Mouse (Mus musculus) heart, postnatal 0 days (tissue): Measurements from ENCODE around the gene Rnf208. TPM values are rescaled to one million over a fixed set of nuclear protein-coding genes. Genes with fewer than 3 reads are reported as not detected.

Experiments
- ATAC-seq: fragments of 200-750 bp; cut with Nextera tagmentation; 2 replicates; pipeline ENCODE4 v1.8.0; 2017; ENCODE audit warnings: low read depth, moderate number of reproducible peaks, moderate library complexity; ENCODE audit not compliant: insufficient read depth
- DNase-seq: peaks from one replicate; pipeline ENCODE4 v3.0.0-alpha.2; 2016; ENCODE audit warnings: low spot score
- H3K27ac ChIP-seq: fragments of 300-500 bp; sonication (generic); 2 replicates; pipeline ENCODE4 v1.5.1; 2014; ENCODE audit warnings: low read depth, mild to moderate bottlenecking
- H3K27me3 ChIP-seq: fragments of 300-500 bp; sonication (generic); 2 replicates; pipeline ENCODE4 v1.6.1; 2014; ENCODE audit warnings: low read length, mixed read lengths; ENCODE audit not compliant: control insufficient read depth, insufficient read depth
- H3K36me3 ChIP-seq: fragments of 300-500 bp; sonication (generic); replicated peaks from 2 replicates; pipeline ENCODE4 v1.6.1; 2014; ENCODE audit warnings: low read length, mixed read lengths; ENCODE audit not compliant: control insufficient read depth, insufficient read depth
- H3K4me1 ChIP-seq: fragments of 300-500 bp; sonication (generic); 2 replicates; pipeline ENCODE4 v1.6.1; 2014; ENCODE audit warnings: antibody characterized with exemption; ENCODE audit not compliant: control insufficient read depth, insufficient read depth
- H3K4me2 ChIP-seq: fragments of 300-500 bp; sonication (generic); 2 replicates; pipeline ENCODE4 v1.6.1; 2014; ENCODE audit warnings: low read depth, mild to moderate bottlenecking, low read length, moderate library complexity
- H3K4me3 ChIP-seq: fragments of 300-500 bp; sonication (generic); 2 replicates; pipeline ENCODE4 v1.5.1; 2014; ENCODE audit warnings: low read depth, low read length
- H3K9ac ChIP-seq: fragments of 300-500 bp; sonication (generic); replicated peaks from 2 replicates; pipeline ENCODE4 v1.6.1; 2014; ENCODE audit warnings: low read depth, low read length, mixed read lengths
- H3K9me3 ChIP-seq: fragments of 300-500 bp; sonication (generic); replicated peaks from 2 replicates; pipeline ENCODE4 v1.6.1; 2016; ENCODE audit warnings: low read length; ENCODE audit not compliant: control insufficient read depth
- CTCF ChIP-seq: IDR thresholded peaks from 2 replicates; pipeline ENCODE4 v1.5.1; 2016; ENCODE audit warnings: antibody characterized with exemption, control low read depth, low read depth
- EP300 ChIP-seq: IDR thresholded peaks from 2 replicates; pipeline ENCODE4 v1.6.1; 2016; ENCODE audit warnings: antibody characterized with exemption, low read depth
- WGBS: fragments of 180-500 bp; shearing (Covaris S2); extraction: QIAGEN DNeasy Blood & Tissue Kit; methylation state at CpG from one replicate; pipeline ENCODE4 v1.1.7; 2014; 5-methylcytosine and 5-hydroxymethylcytosine counted together
- polyA plus RNA-seq: library from polyadenylated mRNA; unstranded; fragments of >200 nt; fragmentation: Nextera tagmentation; extraction: Ambion mirVana; gene quantifications from 2 replicates; pipeline ENCODE4 v1.2.1, GENCODE M21; 2015
- total RNA-seq: library from RNA; depleted of rRNA; stranded (reverse); fragments of >200 nt; gene quantifications from 2 replicates; pipeline ENCODE4 v1.2.3, GENCODE M21; 2014; ENCODE audit warnings: low replicate concordance

The Rnf208 gene
- total and polyA plus RNA-seq, 2 experiments from 2014 or later, result 0.92 to 2.4 TPM

GRCm38 (mm10) chr2:25207593-25207992 is 34.5 kb upstream of the Rnf208 start:
- Histone ChIP-seq H3K36me3 (peaks cover 62% of the 10 kb centered on the region), H3K4me1 (peaks cover 10% of the 10 kb centered on the region), H3K9ac (no peak overlapping the region), H3K9me3 (no peaks in the 10 kb centered on the region), H3K4me3 (no peak overlapping the region), H3K27ac (no peak overlapping the region), H3K27me3 (no peaks in the 10 kb centered on the region), H3K4me2 (no peak overlapping the region)
- DNase-seq (no peak), ATAC-seq (no peak)
- WGBS, result 75% methylated on average over 1 of the region's 1 CpGs
- TF ChIP-seq CTCF (no peak), EP300 (no peak)

- TF ChIP-seq EP300 (no peak), CTCF (no peak)
- Histone ChIP-seq H3K4me2 (peak overlapping the region; percentile 87), H3K4me1 (peaks cover 10% of the 10 kb centered on the region), H3K9ac (peak overlapping the region; percentile 78), H3K9me3 (no peaks in the 10 kb centered on the region), H3K27me3 (no peaks in the 10 kb centered on the region), H3K36me3 (peaks cover 32% of the 10 kb centered on the region), H3K27ac (peak overlapping the region; percentile 85), H3K4me3 (peak overlapping the region; percentile 84)
- under 1% methylated on average over 24 of the region's 24 CpGs for WGBS
- ATAC-seq (peak; percentile 14), DNase-seq (no peak)
Measured at GRCm38 (mm10) chr2:25210686-25211085, 31.4 kb upstream of the Rnf208 start.

GRCm38 (mm10) chr2:25211121-25211670 is 30.9 kb upstream of the Rnf208 start, which contains the start of gene Nelfb:
Nelfb (minus strand) TSS chr2:25211489.
- H3K27me3 ChIP-seq, result no peaks in the 10 kb centered on the region
- DNase-seq (peak; percentile 91), ATAC-seq (peak; percentile 95)
- H3K27ac ChIP-seq, result peak within 1 kb of the TSS; percentile 85
- H3K4me1 ChIP-seq, result peaks cover 10% of the 10 kb centered on the region
- peak within 1 kb of the TSS; percentile 87 for H3K4me2 ChIP-seq
- peak within 1 kb of the TSS; percentile 78 for H3K9ac ChIP-seq
- H3K4me3 ChIP-seq, result peak within 1 kb of the TSS; percentile 84
- peaks cover 26% of the 10 kb centered on the region for H3K36me3 ChIP-seq
- under 1% methylated on average over 44 of the region's 44 CpGs for WGBS
- no peaks in the 10 kb centered on the region for H3K9me3 ChIP-seq
- TF ChIP-seq CTCF (no peak), EP300 (peak; percentile 29; the same call in 1 of the 2 replicates)

- ATAC-seq (no peak), DNase-seq (no peak)
- H3K27me3 ChIP-seq, result no peaks in the 10 kb centered on the region
- 54% methylated on average over 23 of the region's 23 CpGs for WGBS
- TF ChIP-seq CTCF, result no peak
- no peak for TF ChIP-seq EP300
- peaks cover 10% of the 10 kb centered on the region for H3K4me1 ChIP-seq
- H3K9ac ChIP-seq, result no peak overlapping the region
- H3K36me3 ChIP-seq, result peaks cover 8% of the 10 kb centered on the region; the same call in 1 of the 2 replicates
- no peak overlapping the region for H3K27ac ChIP-seq
- H3K9me3 ChIP-seq, result no peaks in the 10 kb centered on the region
- H3K4me3 ChIP-seq, result no peak overlapping the region
- no peak overlapping the region for H3K4me2 ChIP-seq
Measured at GRCm38 (mm10) chr2:25213266-25213865, 28.7 kb upstream of the Rnf208 start.

GRCm38 (mm10) chr2:25214444-25214843 is 27.6 kb upstream of the Rnf208 start, which contains the start of gene Stpg3:
Stpg3 (minus strand) TSS chr2:25214637.
- ATAC-seq (no peak), DNase-seq (no peak)
- Histone ChIP-seq H3K4me2 (no peak within 1 kb of the TSS), H3K36me3 (no peaks in the 10 kb centered on the region), H3K4me1 (peaks cover 10% of the 10 kb centered on the region), H3K4me3 (no peak within 1 kb of the TSS), H3K27ac (no peak within 1 kb of the TSS), H3K9me3 (no peaks in the 10 kb centered on the region), H3K27me3 (no peaks in the 10 kb centered on the region), H3K9ac (no peak within 1 kb of the TSS)
- WGBS, result 71% methylated on average over 3 of the region's 3 CpGs
- TF ChIP-seq CTCF (no peak), EP300 (no peak)
